Mouse (Mus musculus) c-Kit-positive CD71-positive TER-119-negative erythroid progenitor cells, embryonic 14.5 days (primary cell): ENCODE data around the gene Tmf1.

Experiments used
- DNase-seq: peaks from one replicate; pipeline ENCODE4 v3.0.0-alpha.2; 2013; ENCODE audit warnings: low read depth

The Tmf1 gene

DNA sequence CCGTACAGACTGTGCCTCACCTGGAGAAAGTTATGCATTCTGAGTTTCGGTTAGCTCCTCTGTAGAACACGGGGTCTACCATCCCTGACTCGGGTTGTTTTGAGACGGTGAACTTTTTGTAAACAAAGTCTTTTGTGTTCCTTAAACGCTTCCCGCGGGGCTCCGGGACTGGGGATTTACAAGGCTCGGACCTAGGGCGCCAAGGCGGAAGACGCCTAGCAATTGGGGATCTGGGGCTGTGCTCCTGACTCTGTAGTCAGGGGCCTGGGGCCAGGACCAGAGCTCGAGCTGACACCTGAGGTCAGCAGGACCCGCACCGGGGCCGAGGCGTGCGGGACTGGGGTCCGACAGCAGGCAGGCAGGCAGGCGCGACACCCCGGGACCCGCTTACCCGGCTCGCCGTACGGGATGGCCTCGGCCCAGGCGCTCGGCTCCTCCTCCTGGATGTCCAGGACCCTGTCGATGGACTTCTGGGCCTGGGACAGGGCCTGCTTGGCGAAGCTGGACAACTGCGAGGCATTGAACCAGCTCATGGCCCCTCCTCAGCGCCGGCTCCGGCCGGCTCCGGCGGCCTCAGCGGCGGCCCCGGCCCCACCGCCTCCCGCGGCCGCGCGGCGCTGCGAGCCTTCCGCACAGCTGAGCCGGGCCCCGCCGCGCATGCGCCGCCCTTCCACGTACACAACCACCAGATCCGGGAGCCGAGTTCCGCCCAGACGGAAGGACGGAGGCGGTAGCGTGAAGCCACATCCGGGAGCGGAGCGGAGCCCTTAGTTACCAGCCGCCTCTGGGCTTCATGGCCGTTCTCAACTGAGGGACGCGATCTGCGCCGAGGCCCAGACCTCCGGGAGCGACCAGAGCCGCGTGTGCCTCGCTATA lies at the start of gene Tmf1:
Gene Tmf1 (minus strand): TSS at position 632 of the 876 bp plus-strand sequence.
- DNase-seq = peak; percentile 86

DNA sequence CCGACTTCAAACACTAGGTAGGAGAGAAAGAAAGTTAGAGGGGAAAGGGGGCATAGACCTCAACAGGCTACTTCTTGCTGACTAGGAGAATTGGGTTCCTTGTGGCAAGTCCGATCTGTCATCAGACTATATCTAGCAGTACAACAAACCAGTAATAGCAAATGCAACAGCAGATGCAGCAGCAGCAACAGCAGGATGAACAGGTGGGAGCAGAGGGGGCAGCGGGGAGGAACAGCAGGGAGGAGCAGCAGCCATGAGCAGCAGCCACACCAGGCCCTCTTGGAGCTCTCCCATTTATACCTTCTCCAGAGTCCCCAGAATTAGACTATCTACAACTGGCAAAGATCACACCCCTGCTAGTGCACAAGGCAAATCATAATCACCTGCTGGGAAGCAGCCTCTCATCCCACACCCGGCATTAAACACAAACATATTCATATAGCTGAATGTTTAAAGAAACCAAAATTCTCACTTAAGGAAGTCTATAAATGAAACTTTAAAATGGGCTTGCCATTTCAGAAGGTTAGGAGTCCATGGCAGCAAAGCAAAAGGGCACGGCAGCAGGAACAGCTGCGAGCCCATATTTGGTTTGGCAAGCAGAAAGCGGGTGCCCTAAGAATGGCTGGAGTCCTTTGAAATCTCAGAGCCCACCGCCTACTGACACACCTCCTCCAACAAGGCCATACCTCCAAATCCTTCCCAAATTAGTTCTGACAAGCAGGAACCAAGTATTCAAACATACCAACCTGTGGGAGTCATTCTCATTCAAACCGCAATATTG lies 48.3 kb upstream of the Tmf1 start:
- DNase-seq = no peak

DNA sequence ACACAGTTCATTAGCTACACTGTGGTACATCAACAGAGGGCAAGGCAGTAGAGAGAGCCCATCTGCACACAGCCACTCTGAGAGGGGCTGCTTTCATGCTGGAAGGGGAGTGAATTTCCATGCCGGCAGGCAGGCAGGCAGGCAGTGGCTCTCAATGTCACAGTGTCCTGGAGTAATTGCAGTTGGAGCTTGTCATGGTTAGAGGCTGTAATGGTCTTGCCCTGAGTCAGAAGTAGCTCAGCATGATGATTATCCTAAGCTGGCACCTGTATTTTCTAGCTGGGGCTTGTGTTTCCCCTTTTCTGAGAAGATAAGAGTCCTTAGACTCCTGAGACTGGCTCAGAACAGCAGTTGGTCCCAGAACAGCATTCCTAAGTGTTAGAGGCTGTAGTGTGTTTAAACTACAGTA lies 47.2 kb upstream of the Tmf1 start:
- no peak for DNase-seq

DNA sequence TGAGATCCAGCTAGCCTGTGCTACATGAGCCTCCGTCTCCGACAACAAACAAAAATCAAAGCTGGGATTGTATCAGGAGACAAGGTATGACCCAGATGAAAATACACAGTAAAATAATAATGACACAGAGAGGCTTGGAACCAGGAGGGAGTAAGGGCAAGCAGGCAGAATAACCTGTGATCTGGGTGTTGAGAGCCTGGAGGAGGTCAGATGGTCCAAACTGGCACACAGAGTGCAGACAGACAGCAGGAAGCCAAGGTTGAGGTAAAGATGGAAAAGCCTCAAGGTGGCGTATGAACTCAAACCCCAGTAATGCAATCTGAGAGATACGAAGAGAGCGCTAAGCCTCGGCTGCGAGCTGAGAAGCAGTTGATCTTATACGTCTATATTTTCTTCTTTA lies 45.6 kb upstream of the Tmf1 start:
- no peak for DNase-seq

DNA sequence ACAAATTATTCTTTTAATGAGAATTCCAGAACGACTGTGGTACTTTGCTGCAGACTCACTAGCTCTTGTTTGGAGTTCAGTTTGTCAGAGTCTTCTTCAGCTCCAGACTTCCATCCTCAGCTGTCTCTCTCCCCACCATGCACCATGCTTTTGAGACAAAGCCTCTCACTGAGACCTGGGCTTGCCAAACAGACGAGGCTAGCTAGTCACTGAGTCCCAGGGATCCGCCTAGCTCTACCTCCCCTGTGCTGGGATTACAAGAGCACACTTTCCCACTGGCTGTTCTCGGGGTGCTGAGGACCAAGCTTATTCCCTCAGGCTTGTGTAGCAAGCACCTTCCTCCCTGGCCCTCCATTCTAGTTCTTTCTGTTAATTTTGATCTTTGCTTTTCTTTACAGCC lies 44.6 kb upstream of the Tmf1 start:
- DNase-seq = no peak

DNA sequence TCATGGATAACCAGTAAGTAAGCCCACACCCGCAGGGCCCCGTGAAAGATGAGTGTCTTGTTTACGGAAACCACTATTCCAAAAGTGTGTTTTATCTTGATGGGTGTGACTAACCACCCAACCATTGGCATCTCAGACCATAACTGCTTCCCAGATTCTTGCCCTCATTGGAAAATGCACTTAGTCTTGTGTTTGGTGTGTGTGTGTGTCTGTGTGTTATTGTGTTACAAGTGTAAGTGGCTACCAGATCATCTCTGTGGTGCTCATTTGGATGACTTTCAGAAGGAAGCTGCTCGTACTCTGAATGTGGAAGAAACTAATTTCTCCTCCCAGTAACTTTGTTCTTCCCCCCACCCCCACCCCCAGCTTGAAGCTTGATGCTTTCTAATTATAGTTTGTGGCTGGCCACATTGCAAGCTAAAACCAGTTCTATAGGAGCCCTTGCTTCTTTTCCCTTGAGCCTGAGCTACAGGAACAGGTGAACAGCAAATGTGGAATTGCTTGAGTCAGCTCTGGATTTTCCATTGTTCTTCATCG lies 44.1 kb upstream of the Tmf1 start:
- DNase-seq = no peak

- DNase-seq = no peak
Measured at GRCm38 (mm10) chr6:97222321-97222720, 43.4 kb upstream of the Tmf1 start.

DNA sequence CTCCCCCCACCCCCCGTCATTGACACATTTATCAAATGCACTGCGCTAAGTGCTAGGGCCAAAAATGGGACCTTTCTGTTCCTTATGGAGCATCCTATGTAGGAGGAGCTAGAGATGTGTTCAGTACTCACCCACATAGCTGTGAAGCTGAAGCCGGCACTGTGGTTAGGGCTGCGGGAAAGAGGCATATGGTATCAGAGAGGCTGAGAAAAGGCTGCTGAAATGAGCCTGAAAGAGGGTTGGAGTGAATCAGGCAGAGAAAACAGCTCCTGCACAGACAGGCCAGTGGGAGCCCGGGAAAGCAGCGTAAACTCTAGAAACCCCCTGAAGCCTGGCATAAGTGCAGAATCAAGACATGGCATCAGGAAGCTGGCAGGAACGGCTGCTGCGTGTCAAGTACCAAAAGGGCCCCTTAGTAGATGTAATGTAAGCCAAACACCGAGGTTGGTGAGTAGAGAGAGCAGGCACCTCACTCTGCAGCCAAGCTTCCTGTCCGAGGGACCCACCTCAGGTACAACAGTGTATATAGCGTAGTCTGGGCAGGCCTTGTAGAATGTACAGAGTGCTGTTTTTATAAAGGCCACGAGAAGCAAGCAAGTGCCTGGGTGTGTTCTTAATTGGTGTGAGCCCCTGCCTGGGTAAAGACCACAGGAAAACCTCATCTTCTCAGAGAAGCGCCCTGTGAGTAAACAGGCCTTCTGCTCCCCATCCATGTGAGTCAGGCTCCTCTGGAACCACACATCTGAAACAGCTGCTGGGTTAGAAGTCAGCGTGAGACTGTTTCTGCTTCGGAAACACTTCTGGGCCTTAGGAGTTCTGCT lies 42.5 kb upstream of the Tmf1 start:
- DNase-seq = no peak

- DNase-seq = no peak
Measured at GRCm38 (mm10) chr6:97220672-97221071, 41.8 kb upstream of the Tmf1 start.

GRCm38 (mm10) chr6:97216154-97216821 lies 37.4 kb upstream of the Tmf1 start:
- DNase-seq = no peak

GRCm38 (mm10) chr6:97211981-97212380 lies 33.1 kb upstream of the Tmf1 start:
- DNase-seq = no peak

DNA sequence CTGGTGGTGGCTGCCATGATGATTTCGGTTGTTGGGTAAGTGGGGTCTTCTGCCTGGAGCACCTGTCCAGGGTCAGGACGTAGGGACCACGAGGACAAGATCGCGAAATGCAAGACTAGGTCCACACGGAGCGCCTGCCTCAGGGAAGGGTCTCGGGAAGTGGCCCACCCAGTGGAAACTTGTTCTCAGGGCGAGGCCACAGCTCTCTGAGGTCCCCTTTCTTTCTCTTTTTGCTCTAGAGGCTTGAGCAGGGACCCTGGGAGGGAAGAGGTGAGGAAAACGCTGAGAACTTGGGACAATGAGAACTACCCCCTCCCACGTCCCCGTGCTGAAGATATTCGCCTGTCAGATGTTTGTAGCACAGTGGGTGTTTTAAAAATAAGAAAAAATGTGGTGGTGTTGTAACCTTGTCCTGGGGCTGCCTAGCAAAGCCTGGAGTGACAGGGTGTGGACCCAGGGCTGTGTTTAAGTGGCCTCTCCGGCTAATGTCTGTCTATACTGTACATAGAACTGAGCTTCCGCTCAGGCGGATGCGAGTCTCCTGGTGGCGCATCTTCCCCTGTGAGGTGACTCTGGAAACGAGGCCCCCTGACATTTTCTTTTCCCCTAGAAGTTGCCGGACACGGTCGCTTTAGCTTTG lies 32.2 kb upstream of the Tmf1 start:
- no peak for DNase-seq

GRCm38 (mm10) chr6:97210191-97210961 lies 31.5 kb upstream of the Tmf1 start, which contains the start of gene Arl6ip5:
Arl6ip5 (plus strand) TSS chr6:97210689.
- DNase-seq = peak; percentile 87

- no peak for DNase-seq
Measured at GRCm38 (mm10) chr6:97209751-97210150, 30.8 kb upstream of the Tmf1 start.

GRCm38 (mm10) chr6:97209201-97209600 lies 30.3 kb upstream of the Tmf1 start:
- no peak for DNase-seq

GRCm38 (mm10) chr6:97208406-97208805 lies 29.5 kb upstream of the Tmf1 start:
- no peak for DNase-seq

DNA sequence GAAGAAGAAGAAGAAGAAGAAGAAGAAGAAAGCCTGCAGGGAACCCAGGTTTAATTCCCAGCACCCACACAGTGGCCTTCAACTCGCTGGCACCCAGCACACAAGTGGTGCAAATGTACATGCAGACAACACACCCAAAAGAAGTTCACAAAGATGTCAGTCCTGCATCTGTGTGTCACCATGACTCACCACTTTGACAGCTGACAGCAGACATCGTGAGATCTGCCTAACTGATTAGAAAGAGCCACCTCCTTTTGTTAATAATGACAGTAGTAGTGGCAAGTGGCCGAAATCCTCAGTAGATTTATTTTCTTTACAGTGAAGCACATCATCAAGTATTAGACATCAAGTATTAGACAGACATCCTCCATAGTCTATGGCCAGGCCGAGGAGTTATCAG lies 28.2 kb upstream of the Tmf1 start:
- DNase-seq = no peak

- peak; percentile 99 for DNase-seq
Measured at GRCm38 (mm10) chr6:97205439-97205885, 26.5 kb upstream of the Tmf1 start, which contains the start of gene Uba3. Uba3 (minus strand) TSS chr6:97205647.

DNA sequence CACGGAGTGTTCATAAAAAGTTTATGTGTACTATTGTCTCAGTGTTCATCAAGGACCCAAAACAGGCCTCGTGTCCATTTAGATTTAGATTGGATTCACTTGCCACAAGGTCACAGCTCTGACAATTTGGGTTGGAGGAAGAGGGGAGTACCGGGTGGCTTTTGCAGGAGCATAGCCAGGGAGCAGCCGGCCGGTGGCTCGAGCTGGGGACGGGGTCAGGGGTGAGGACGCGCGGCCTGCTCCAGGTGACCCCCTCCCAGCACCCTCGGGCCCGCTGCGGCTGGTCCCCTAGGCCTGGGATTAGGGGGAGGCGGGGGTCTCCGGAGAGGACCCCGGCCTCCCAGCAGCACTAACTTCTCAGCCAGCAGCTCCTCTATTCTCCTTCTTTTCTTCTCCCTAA lies 26.0 kb upstream of the Tmf1 start:
- no peak for DNase-seq
